Mouse (Mus musculus) bone marrow macrophage, adult 2 months (primary cell): ENCODE measurements around the gene Slc16a2. TPM values are rescaled to one million over a fixed set of nuclear protein-coding genes. Genes with fewer than 3 reads are reported as not detected.

Experiments used
- H3K27ac ChIP-seq: 2 replicates; pipeline ENCODE4 v1.5.1; 2012; ENCODE audit warnings: low read depth, low read length; ENCODE audit not compliant: insufficient read depth
- H3K4me1 ChIP-seq: 2 replicates; pipeline ENCODE4 v1.6.1; 2012; ENCODE audit warnings: low read length; ENCODE audit not compliant: control insufficient read depth, insufficient read depth
- H3K4me3 ChIP-seq: 2 replicates; pipeline ENCODE4 v1.5.1; 2012; ENCODE audit warnings: mild to moderate bottlenecking, low read length, moderate library complexity; ENCODE audit not compliant: insufficient read depth
- CTCF ChIP-seq: IDR thresholded peaks from 2 replicates; pipeline ENCODE4 v1.5.1; 2012; ENCODE audit warnings: low read depth, mild to moderate bottlenecking, low read length, moderate library complexity
- POLR2A ChIP-seq: IDR thresholded peaks from 2 replicates; pipeline ENCODE4 v1.6.1; 2012; ENCODE audit warnings: mild to moderate bottlenecking, low read depth, low read length, borderline replicate concordance
- polyA plus RNA-seq: library from polyadenylated mRNA; stranded (reverse); fragments of >200 nt; gene quantifications from 2 replicates; pipeline ENCODE4 v1.2.4, GENCODE M21; 2012; ENCODE audit not compliant: missing spikeins, insufficient read depth, insufficient read length

The Slc16a2 gene
- polyA plus RNA-seq, 1 experiment = not detected

DNA sequence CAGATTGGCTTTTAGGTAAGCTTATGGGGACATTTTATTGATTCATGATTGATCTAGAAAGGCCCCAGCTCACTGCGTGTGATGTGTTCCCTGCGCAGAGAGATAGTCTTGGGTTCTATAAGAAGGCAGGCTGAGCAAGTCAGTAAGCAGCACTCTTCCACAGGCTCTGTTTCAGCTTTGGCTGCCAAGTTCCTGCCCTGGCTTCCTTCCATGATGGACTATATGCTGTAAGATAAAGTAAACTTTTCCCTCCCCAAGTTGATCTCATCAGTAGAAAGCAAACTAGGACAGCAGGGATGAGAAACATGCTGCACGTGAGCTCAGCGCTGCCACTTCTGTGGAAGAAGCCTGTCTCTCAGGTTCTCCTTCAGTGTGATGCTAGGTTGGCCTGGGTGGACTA is 117.2 kb downstream of the Slc16a2 start:
- TF ChIP-seq POLR2A (no peak), CTCF (no peak)
- Histone ChIP-seq H3K4me3 (no peak overlapping the region), H3K27ac (no peak overlapping the region), H3K4me1 (no peaks in the 10 kb centered on the region)

DNA sequence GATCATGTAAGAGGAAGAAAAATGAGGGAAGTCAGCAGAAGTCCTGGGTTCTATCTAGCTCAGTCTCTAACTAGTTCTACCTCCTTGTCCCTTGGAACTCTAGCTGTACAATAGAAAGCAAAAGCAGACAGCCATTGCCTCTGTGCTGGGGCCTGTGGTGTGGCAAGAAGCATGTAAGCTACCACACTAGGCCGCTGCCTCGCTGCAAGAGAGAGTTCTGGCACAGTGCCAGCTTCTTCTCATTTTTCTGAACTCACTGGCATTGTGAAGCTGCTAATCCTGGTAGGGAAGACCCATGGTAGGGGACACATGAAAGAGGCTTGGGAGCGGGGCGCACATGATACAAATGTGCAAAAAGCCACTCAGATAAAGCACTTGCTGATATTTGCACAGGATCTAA is 117.8 kb downstream of the Slc16a2 start:
- TF ChIP-seq POLR2A = no peak
- no peak for TF ChIP-seq CTCF
- H3K27ac ChIP-seq = no peak overlapping the region
- H3K4me1 ChIP-seq = 0 out of 2 replicates have a peak, but pooled peaks cover 2% of the 10 kb centered on the region
- no peak overlapping the region for H3K4me3 ChIP-seq

DNA sequence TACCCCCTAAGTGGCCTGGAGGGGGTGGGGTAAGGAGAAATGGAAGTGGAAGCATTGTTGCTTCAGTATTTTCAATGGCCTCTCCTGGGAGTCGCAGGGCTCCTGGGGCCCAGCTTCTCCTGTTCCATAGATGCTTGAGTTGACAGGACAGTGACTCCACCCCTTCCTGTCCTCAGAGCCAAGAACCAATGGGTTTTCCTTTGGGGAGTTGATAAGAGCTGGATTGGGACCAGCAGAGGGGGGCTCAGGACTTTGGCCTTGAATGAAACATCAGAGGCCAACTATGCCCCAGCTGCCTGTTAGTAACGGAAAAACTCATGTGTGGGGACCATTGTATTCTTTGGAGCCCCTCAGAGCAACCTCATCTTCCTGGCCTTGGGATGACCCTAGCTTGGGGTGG is 124.0 kb downstream of the Slc16a2 start:
- no peak overlapping the region for H3K4me3 ChIP-seq
- no peak overlapping the region for H3K27ac ChIP-seq
- no peak for TF ChIP-seq POLR2A
- no peak for TF ChIP-seq CTCF
- 0 out of 2 replicates have a peak, but pooled peaks cover 2% of the 10 kb centered on the region for H3K4me1 ChIP-seq

DNA sequence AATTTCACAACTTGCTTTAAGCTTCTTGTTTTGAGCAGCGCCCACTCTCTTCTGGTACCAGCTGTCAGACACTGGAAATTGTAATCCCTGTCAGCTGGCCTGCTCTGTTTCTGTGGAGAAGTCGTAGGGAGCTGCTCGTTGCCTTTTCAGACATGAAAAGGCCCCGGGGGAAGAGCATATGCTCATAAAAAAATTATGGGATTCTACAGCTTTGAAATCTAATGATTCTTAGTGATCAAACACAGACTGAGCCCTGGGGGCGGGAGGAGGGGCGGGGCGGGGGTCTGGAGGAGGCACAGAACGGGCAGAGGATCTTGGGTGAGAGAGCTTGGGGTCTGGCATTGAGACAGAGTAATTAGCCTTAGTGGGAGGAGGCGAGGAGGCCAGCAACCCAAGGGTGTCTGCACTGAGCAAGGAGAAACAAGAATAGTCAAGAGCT is 125.7 kb downstream of the Slc16a2 start:
- TF ChIP-seq CTCF (no peak), POLR2A (no peak)
- Histone ChIP-seq H3K4me3 (no peak overlapping the region), H3K27ac (no peak overlapping the region), H3K4me1 (0 out of 2 replicates have a peak, but pooled peaks cover 2% of the 10 kb centered on the region)

DNA sequence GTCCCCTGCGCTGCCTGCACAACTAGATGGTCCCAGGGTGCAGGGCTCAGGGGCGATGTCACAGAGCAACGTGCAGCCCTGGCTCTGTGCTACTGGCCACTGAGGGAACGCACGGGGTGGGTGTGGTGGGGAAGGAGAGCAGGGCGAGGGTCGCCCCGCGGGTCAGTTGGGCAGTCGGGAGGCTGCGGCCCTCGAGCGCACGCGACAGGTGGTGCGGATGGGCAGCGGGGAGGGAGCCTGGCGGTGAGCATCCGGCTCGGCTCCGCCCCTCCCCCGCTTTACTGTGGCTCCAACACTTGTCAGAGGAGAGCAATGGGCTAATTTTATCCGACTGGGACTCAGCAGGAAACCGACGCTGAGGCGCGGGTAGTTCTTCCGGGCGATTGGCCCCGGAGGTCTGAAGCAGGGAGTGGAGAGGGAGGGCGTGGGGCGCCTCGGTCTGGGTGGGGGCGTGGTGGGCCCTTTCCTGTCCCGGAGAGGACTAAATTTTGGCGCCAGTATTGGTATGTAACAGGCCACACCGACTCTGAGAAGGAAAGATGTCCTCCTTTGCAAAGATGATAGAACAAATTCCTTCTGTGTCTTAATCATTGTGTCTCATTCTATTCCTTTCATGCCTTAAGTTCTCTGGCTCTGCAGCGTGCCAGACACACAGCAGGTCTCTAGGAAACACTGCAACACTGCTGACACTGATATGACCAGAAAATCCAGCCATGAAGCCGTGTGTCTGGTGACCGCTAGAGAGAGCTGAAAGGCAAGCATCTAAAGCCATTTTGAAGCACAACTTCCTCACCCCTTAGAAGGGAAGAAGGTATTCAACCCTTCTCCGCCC is 126.4 kb downstream of the Slc16a2 start:
- TF ChIP-seq CTCF = no peak
- TF ChIP-seq POLR2A = no peak
- Histone ChIP-seq H3K27ac (no peak overlapping the region), H3K4me3 (peak overlapping the region; percentile 52), H3K4me1 (0 out of 2 replicates have a peak, but pooled peaks cover 2% of the 10 kb centered on the region)

DNA sequence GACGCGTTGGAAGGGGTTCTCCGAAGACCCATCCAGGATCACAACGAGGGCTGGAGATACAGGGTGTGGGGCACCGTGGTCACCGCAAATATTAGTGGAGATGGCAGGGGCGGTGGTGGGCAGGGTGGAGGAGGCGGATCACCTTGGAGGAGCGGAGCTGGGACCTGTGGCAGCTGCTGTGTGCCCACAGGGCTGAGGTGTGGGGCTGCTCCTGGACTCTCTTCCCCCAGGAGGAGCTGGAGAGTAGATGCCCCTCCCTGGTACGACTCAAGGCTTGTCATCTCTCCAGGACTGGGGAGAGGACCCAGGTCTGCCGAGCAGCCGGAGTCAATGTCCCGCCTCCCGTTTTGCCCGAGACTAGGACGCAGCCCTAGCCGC is 127.0 kb downstream of the Slc16a2 start:
- Histone ChIP-seq H3K4me1 (0 out of 2 replicates have a peak, but pooled peaks cover 2% of the 10 kb centered on the region), H3K4me3 (peak overlapping the region; percentile 52), H3K27ac (no peak overlapping the region)
- no peak for TF ChIP-seq CTCF
- no peak for TF ChIP-seq POLR2A

DNA sequence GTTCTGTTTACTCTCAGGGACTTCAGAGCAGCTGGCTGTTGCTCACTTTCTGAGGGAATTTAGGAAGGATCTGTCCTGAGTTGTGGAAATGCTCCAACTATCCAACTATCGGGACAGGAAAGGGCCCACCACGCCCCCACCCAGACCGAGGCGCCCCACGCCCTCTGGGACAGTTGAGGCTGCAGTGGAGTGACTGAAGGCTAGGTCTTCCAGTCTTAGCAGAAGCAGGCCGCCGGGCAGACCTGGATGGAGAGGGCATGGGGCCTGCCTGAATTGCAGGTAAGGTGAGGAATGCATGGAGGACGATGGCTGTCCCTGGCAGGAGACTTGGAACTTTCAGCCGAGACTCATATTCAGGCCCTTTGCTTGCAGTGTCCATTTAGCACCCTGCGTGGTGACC is 127.4 kb downstream of the Slc16a2 start:
- no peak overlapping the region for H3K27ac ChIP-seq
- H3K4me3 ChIP-seq = no peak overlapping the region

DNA sequence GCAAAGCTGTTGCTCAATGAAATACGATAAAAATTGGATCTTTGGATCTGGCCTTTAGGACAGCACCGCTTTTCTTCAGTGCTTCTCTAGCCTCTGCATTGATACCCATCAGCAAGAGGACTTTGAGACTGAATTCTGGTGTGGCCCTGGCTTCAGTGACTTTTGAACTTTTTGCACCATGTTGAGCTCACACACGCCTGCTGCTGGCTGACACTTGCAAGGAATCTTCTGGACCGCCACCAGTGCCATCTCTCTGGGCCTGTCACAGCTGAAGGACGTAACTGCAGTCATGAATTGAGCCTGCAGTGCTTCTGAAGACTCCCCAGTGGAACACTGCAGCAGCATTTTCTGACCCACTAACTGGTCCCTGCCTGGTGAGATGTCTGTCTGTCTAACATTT is 128.9 kb downstream of the Slc16a2 start:
- H3K27ac ChIP-seq = no peak overlapping the region
- H3K4me1 ChIP-seq = no peaks in the 10 kb centered on the region
- no peak overlapping the region for H3K4me3 ChIP-seq
- no peak for TF ChIP-seq POLR2A
- no peak for TF ChIP-seq CTCF

More for the DNA sequence above, 127.4 kb downstream of the Slc16a2 start:
- TF ChIP-seq CTCF (no peak), POLR2A (no peak)
- 0 out of 2 replicates have a peak, but pooled peaks cover 2% of the 10 kb centered on the region for H3K4me1 ChIP-seq

DNA sequence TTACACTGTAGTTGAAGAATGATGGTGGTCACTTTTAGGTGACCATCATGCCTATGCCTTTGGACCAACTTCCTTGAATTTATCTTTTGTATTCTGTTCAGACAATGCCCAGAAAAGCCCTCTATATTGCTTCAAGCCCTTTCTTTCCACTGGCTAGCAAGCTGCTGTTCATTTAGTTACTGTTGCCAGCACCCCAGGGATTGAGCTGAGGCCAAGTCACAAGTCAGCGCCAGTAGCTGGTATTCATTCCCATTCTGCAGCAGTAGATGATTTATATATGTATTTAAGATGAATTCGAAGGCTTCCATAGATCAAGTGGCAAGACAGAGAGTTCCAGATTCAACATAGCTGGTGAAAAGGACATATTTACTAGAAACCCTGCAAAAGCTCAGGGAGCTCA is 133.2 kb downstream of the Slc16a2 start:
- no peak overlapping the region for H3K4me3 ChIP-seq
- TF ChIP-seq CTCF (no peak), POLR2A (no peak)
- no peaks in the 10 kb centered on the region for H3K4me1 ChIP-seq
- no peak overlapping the region for H3K27ac ChIP-seq

DNA sequence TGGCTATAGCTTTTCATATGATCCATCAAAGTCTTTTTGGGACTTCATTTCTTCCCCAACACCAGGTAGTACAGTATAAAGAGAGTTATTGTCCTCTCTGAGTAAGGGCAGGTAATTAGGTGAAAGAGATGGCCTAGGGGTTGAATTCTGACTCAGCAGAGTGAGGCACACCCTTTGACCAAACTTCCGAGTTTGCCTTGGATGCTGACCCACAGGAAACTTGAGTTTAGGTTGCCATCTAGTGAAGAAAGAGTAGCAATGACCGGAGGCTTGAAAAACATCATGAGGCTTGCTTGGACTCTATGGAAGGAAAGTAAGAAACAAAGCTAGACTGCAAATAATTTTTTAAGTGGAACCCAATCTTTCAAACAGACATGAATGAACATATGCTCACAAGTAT is 147.1 kb downstream of the Slc16a2 start:
- Histone ChIP-seq H3K27ac (no peak overlapping the region), H3K4me3 (no peak overlapping the region), H3K4me1 (no peaks in the 10 kb centered on the region)
- TF ChIP-seq CTCF = no peak
- TF ChIP-seq POLR2A = no peak
